Mouse (Mus musculus): ENCODE measurements around the gene Chid1. TPM values are rescaled to one million over a fixed set of nuclear protein-coding genes. Genes with fewer than 3 reads are reported as not detected.

The Chid1 gene
- polyA plus RNA-seq, 1 experiment from 2014 or later: 36.3 TPM

DNA sequence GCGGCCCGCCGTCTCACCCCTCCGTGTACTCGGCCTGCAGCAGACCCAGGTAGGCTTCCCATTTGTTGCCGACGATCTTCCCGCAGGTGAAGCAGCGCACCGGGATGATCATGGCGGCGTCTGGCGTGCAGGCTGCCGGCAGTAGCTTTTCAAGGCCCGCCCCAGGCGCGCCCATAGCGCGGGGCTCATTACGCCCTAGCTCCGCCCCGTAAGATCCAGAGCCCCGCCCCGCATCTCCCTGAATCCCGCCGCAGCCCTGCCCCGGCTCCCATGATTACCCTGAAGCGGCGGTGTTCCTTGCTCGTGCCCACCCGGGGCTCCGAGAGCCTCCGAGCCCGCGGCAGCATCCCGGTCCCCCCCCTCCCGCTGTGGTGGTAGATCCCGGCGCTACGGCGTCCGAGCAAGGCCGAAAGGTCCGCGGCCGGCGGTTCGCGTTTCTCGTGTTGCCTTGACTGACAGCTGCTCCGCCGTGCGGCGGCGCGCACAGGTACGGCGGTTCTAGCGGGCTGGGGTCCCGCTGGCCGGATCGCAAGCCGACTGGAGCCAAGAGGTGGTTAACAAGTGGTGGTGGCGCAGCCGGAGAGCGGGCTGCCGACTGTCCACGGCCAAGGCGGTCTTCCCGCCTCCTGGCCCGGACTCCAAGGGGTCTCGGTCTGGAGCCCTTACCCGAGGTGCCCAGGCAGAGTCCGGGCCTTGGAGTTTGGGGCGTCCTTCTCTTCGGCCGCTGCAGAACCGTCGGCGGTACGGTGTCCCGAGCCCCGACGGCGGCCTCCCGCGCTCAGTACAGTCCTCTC, 64.4 kb downstream of the Chid1 start, which contains the start of the genes Polr2l and Tspan4:
Gene Polr2l, minus strand, starts transcription at position 122 of the 794 bp plus-strand sequence.
Gene Tspan4, plus strand, starts transcription at position 230 of the 794 bp plus-strand sequence.
- under 1% methylated on average over 87 of the region's 87 CpGs for WGBS
- Histone ChIP-seq H3K4me1 (peaks cover 51% of the 10 kb centered on the region), H3K36me3 (peaks cover 27% of the 10 kb centered on the region), H3K9ac (peak within 1 kb of the TSS; percentile 91), H3K27me3 (replicated peaks) (no peaks in the 10 kb centered on the region), H3K4me3 (peak within 1 kb of the TSS; percentile 88), H3K27ac (replicated peaks) (peak within 1 kb of the TSS; percentile 98), H3K4me2 (peak within 1 kb of the TSS; percentile 95), H3K9me3 (no peaks in the 10 kb centered on the region)
- peak; percentile 66 for ATAC-seq (ENCODE audit: extremely low read depth, insufficient number of reproducible peaks, low FRiP score, low TSS enrichment)

DNA sequence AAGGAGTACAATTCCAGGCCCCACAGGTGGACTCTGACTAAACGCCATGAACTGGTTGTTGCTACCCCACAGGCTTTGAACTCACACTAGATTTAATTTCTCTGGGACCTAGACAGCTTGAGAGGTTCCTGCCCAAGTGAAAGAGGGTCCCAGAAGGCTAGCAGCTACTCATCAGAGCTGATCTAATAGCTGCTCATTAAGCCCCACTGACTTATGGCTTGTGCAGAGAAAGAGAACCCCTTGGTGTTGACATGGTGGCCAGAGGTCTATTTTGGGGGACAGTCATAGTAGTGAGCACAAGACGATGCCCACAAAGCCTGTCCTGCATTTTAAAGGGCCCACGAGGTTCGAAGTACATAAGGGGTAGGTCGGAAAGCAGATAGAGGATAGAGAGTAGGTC, 65.5 kb downstream of the Chid1 start:
- 5% methylated on average over 5 of the region's 5 CpGs for WGBS
- Histone ChIP-seq H3K4me3 (peak overlapping the region; percentile 88), H3K27ac (replicated peaks) (no peak overlapping the region), H3K4me1 (peaks cover 61% of the 10 kb centered on the region), H3K27me3 (replicated peaks) (no peaks in the 10 kb centered on the region), H3K36me3 (peaks cover 38% of the 10 kb centered on the region), H3K4me2 (peak overlapping the region; percentile 95), H3K9ac (peak overlapping the region; percentile 91), H3K9me3 (no peaks in the 10 kb centered on the region)
- no peak for ATAC-seq (ENCODE audit: extremely low read depth, insufficient number of reproducible peaks, low FRiP score, low TSS enrichment)

DNA sequence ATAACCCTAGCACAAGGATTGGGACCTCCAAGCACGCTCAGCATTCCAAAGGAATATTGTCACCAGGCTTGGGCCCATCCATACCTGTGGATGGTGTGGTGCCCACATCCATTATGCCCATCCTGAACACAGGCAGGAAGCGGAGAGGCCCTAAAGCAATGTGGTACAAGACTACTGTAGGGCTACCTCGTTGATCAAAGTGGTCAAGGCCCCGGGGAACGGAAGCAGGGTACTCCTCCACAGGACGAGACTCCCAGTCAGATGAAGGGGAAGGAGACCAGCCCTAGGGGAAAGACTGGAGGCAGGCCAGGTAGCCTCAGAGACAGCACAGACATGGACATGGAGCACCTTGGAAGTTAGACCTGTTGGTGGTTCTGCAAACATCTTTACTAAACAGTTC, 66.9 kb downstream of the Chid1 start:
- Histone ChIP-seq H3K9ac (no peak overlapping the region), H3K4me3 (no peak overlapping the region), H3K27me3 (replicated peaks) (no peaks in the 10 kb centered on the region), H3K27ac (replicated peaks) (no peak overlapping the region), H3K36me3 (peaks cover 39% of the 10 kb centered on the region), H3K4me2 (no peak overlapping the region), H3K9me3 (no peaks in the 10 kb centered on the region), H3K4me1 (peaks cover 66% of the 10 kb centered on the region)
- 88% methylated on average over 6 of the region's 6 CpGs for WGBS
- ATAC-seq (ENCODE audit: extremely low read depth, insufficient number of reproducible peaks, low FRiP score, low TSS enrichment): no peak

DNA sequence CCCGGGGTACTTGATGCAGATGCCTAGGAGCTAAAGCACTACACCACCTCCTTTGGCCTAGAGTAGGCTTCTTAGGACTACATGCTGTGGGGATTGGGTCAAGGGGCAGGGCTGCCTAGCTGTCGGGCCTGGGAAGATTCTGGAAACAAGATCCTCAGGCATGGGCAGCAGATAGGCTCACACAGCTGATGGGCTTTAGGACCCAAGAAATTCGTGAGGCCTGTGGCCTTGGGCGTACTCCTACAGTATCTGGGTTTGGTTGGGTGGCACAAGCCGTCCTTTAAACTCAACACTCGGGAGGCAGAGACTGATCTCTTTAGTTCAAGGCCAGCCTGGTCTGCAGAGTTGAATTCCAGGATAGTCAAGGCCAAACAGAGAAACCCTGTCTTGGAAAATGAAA, 67.4 kb downstream of the Chid1 start:
- Histone ChIP-seq H3K27ac (replicated peaks) (no peak overlapping the region), H3K9ac (no peak overlapping the region), H3K4me3 (no peak overlapping the region), H3K9me3 (no peaks in the 10 kb centered on the region), H3K27me3 (replicated peaks) (no peaks in the 10 kb centered on the region), H3K36me3 (peaks cover 39% of the 10 kb centered on the region), H3K4me1 (peaks cover 60% of the 10 kb centered on the region), H3K4me2 (no peak overlapping the region)
- no peak for ATAC-seq (ENCODE audit: extremely low read depth, insufficient number of reproducible peaks, low FRiP score, low TSS enrichment)
- WGBS: 79% methylated on average over 6 of the region's 6 CpGs

DNA sequence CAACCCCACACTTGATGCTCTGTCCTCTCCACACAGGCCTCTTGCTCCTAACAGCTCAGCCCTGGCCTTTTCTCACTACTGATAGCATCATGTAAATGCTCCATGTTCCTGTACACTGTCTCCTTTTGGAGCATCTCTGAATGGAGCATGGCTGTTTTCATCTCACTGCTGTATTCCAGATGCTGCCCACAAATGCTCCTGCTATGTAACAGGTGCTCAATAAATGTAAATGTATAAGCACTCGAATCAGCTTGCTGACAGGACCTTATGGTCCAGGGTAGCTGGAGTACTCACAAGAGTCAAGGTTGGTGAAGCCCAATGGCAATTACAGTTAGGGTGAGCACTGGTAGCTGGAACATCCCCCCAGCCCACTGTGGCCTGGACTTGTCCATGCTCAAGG, 68.4 kb downstream of the Chid1 start:
- no peaks in the 10 kb centered on the region for H3K9me3 ChIP-seq
- H3K27ac ChIP-seq (replicated peaks): no peak overlapping the region
- ATAC-seq (ENCODE audit: extremely low read depth, insufficient number of reproducible peaks, low FRiP score, low TSS enrichment): no peak
- no peak overlapping the region for H3K9ac ChIP-seq
- H3K4me3 ChIP-seq: no peak overlapping the region
- H3K36me3 ChIP-seq: peaks cover 39% of the 10 kb centered on the region
- 83% methylated on average over 1 of the region's 1 CpGs for WGBS
- H3K4me1 ChIP-seq: peaks cover 60% of the 10 kb centered on the region
- H3K4me2 ChIP-seq: no peak overlapping the region
- no peaks in the 10 kb centered on the region for H3K27me3 ChIP-seq (replicated peaks)

DNA sequence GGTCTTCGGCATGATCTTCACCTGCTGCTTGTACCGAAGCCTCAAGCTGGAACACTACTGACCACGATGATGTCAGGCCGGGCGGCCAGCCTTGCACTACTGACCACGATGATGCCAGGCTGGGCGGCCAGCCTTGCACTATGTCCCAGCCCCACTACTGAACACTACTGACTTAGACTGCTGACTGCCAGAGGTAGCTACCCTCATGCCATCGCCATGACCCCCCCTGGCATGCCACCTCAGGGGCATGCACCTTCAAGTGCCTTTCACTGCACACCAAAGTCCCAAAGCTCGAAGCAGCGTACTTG, 69.1 kb downstream of the Chid1 start:
- Histone ChIP-seq H3K36me3 (peaks cover 39% of the 10 kb centered on the region), H3K4me2 (no peak overlapping the region), H3K9me3 (no peaks in the 10 kb centered on the region), H3K4me1 (peaks cover 60% of the 10 kb centered on the region), H3K27me3 (replicated peaks) (peaks cover 5% of the 10 kb centered on the region), H3K9ac (no peak overlapping the region), H3K4me3 (no peak overlapping the region), H3K27ac (replicated peaks) (no peak overlapping the region)
- WGBS: 94% methylated on average over 10 of the region's 10 CpGs
- no peak for ATAC-seq (ENCODE audit: extremely low read depth, insufficient number of reproducible peaks, low FRiP score, low TSS enrichment)

GRCm38 (mm10) chr7:141469901-141470636, 69.6 kb downstream of the Chid1 start:
- Histone ChIP-seq H3K4me3 (0 out of 2 replicates have a peak overlapping the region, but pooled peaks have one; percentile 82), H3K9me3 (no peaks in the 10 kb centered on the region), H3K27me3 (replicated peaks) (peaks cover 11% of the 10 kb centered on the region), H3K27ac (replicated peaks) (peak overlapping the region; percentile 94), H3K4me2 (peak overlapping the region; percentile 84), H3K4me1 (peaks cover 64% of the 10 kb centered on the region), H3K9ac (peak overlapping the region; percentile 94), H3K36me3 (peaks cover 39% of the 10 kb centered on the region)
- ATAC-seq (ENCODE audit: extremely low read depth, insufficient number of reproducible peaks, low FRiP score, low TSS enrichment): no peak
- WGBS: 78% methylated on average over 18 of the region's 18 CpGs

DNA sequence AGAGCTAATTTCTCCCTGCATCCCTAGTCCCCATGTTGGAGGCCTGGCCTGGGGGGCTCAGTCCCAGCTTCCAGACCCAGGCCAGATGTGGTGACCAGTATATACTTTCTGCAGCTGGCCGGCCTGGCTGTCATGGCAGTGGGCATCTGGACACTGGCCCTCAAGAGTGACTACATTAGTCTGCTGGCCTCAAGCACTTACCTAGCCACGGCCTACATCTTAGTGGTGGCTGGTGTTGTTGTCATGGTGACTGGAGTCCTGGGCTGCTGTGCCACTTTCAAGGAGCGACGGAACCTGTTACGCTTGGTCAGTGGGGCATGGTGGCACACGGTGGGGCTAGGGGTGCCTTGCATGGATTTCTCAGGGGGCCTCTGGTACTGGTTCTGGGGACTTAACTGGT, 70.3 kb downstream of the Chid1 start:
- Histone ChIP-seq H3K4me2 (peak overlapping the region; percentile 84), H3K9me3 (no peaks in the 10 kb centered on the region), H3K27ac (replicated peaks) (peak overlapping the region; percentile 94), H3K9ac (peak overlapping the region; percentile 94), H3K4me1 (peaks cover 69% of the 10 kb centered on the region), H3K27me3 (replicated peaks) (peaks cover 18% of the 10 kb centered on the region), H3K36me3 (peaks cover 39% of the 10 kb centered on the region), H3K4me3 (peak overlapping the region; percentile 82)
- WGBS: 82% methylated on average over 6 of the region's 6 CpGs
- no peak for ATAC-seq (ENCODE audit: extremely low read depth, insufficient number of reproducible peaks, low FRiP score, low TSS enrichment)

GRCm38 (mm10) chr7:141468522-141469211, 71.0 kb downstream of the Chid1 start:
- H3K9ac ChIP-seq: peak overlapping the region; percentile 94
- H3K36me3 ChIP-seq: peaks cover 39% of the 10 kb centered on the region
- peaks cover 69% of the 10 kb centered on the region for H3K4me1 ChIP-seq
- ATAC-seq (ENCODE audit: extremely low read depth, insufficient number of reproducible peaks, low FRiP score, low TSS enrichment): peak; percentile 64
- no peaks in the 10 kb centered on the region for H3K9me3 ChIP-seq
- peaks cover 25% of the 10 kb centered on the region for H3K27me3 ChIP-seq (replicated peaks)
- H3K4me3 ChIP-seq: peak overlapping the region; percentile 82
- peak overlapping the region; percentile 94 for H3K27ac ChIP-seq (replicated peaks)
- WGBS: 2% methylated on average over 8 of the region's 8 CpGs
- peak overlapping the region; percentile 84 for H3K4me2 ChIP-seq

DNA sequence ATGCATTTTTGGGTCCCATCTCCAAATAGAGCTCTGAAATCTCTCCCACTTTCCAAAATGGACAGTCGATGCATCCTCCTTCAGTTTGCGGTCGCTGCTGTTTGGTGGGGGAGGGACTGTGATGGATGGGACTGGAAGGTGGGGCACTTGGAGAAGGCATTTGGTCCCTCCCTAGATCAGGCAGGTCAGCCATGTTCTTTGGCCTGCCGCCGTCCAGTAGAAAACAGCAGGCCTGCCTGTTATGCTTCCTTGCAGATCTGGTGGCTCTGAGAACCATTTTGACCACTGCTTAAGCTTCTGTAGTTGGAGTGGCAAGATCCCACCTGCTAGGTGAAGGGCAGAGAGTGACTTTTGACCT, 71.5 kb downstream of the Chid1 start:
- Histone ChIP-seq H3K27ac (replicated peaks) (peak overlapping the region; percentile 94), H3K9ac (peak overlapping the region; percentile 94), H3K27me3 (replicated peaks) (peaks cover 30% of the 10 kb centered on the region), H3K4me2 (peak overlapping the region; percentile 84), H3K36me3 (peaks cover 39% of the 10 kb centered on the region), H3K9me3 (no peaks in the 10 kb centered on the region), H3K4me3 (peak overlapping the region; percentile 82), H3K4me1 (peaks cover 70% of the 10 kb centered on the region)
- ATAC-seq (ENCODE audit: extremely low read depth, insufficient number of reproducible peaks, low FRiP score, low TSS enrichment): no peak
- 16% methylated on average over 5 of the region's 5 CpGs for WGBS

Measured in heart, embryonic 13.5 days (tissue).